Mouse (Mus musculus) limb, embryonic 15.5 days (tissue): Measurements from ENCODE around the gene Atp5f1. TPM values are rescaled to one million over a fixed set of nuclear protein-coding genes. Genes with fewer than 3 reads are reported as not detected.

Experiments used
- ATAC-seq: fragments of 200-750 bp; cut with Nextera tagmentation; 2 replicates; pipeline ENCODE4 v1.8.0; 2017; ENCODE audit warnings: low read depth, moderate TSS enrichment; ENCODE audit not compliant: insufficient number of reproducible peaks, low FRiP score, low TSS enrichment
- H3K27ac ChIP-seq: fragments of 300-500 bp; sonication (generic); 2 replicates; pipeline ENCODE4 v1.5.1; 2015; ENCODE audit warnings: moderate library complexity, mild to moderate bottlenecking, inconsistent platforms
- H3K27me3 ChIP-seq: fragments of 300-500 bp; sonication (generic); 2 replicates; pipeline ENCODE4 v1.6.1; 2015; ENCODE audit warnings: inconsistent platforms
- H3K36me3 ChIP-seq: fragments of 300-500 bp; sonication (generic); 2 replicates; pipeline ENCODE4 v1.6.1; 2015; ENCODE audit warnings: inconsistent platforms
- H3K4me1 ChIP-seq: fragments of 300-500 bp; sonication (generic); 2 replicates; pipeline ENCODE4 v1.6.1; 2015; ENCODE audit warnings: inconsistent platforms
- H3K4me2 ChIP-seq: fragments of 300-500 bp; sonication (generic); 2 replicates; pipeline ENCODE4 v1.6.1; 2015; ENCODE audit warnings: mild to moderate bottlenecking, inconsistent platforms
- H3K4me3 ChIP-seq: fragments of 300-500 bp; sonication (generic); 2 replicates; pipeline ENCODE4 v1.5.1; 2015; ENCODE audit warnings: mild to moderate bottlenecking, inconsistent platforms
- H3K9ac ChIP-seq: fragments of 300-500 bp; sonication (generic); 2 replicates; pipeline ENCODE4 v1.6.1; 2015; ENCODE audit warnings: inconsistent platforms
- H3K9me3 ChIP-seq: fragments of 300-500 bp; sonication (generic); 2 replicates; pipeline ENCODE4 v1.6.1; 2016; ENCODE audit warnings: inconsistent platforms
- WGBS: fragments of 180-500 bp; shearing (Covaris S2); methylation state at CpG from one replicate; pipeline ENCODE4 v1.1.7; 2015; 5-methylcytosine and 5-hydroxymethylcytosine counted together
- polyA plus RNA-seq: library from polyadenylated mRNA; unstranded; fragments of >200 nt; fragmentation: Nextera tagmentation; extraction: Ambion mirVana; gene quantifications from 2 replicates; pipeline ENCODE4 v1.2.1, GENCODE M21; 2015

Gene Atp5f1
- polyA plus RNA-seq, 1 experiment from 2014 or later, result 391 TPM

- no peak for ATAC-seq
- Histone ChIP-seq H3K36me3 (no peaks in the 10 kb centered on the region), H3K9me3 (no peaks in the 10 kb centered on the region), H3K4me3 (no peak overlapping the region), H3K4me2 (no peak overlapping the region), H3K27me3 (no peaks in the 10 kb centered on the region), H3K4me1 (peaks cover 35% of the 10 kb centered on the region), H3K9ac (no peak overlapping the region), H3K27ac (peak overlapping the region; percentile 54)
- 61% methylated on average over 23 of the region's 23 CpGs for WGBS
These were observed 65.0 kb downstream of the Atp5f1 start for GRCm38 (mm10) chr3:105894601-105895592.

GRCm38 (mm10) chr3:105893941-105894391, 65.9 kb downstream of the Atp5f1 start:
- H3K27ac ChIP-seq, result peak overlapping the region; percentile 54
- no peak overlapping the region for H3K4me2 ChIP-seq
- H3K27me3 ChIP-seq, result no peaks in the 10 kb centered on the region
- no peaks in the 10 kb centered on the region for H3K9me3 ChIP-seq
- WGBS, result 21% methylated on average over 6 of the region's 6 CpGs
- H3K4me3 ChIP-seq, result no peak overlapping the region
- no peak overlapping the region for H3K9ac ChIP-seq
- H3K36me3 ChIP-seq, result no peaks in the 10 kb centered on the region
- H3K4me1 ChIP-seq, result peaks cover 35% of the 10 kb centered on the region
- ATAC-seq, result 0 out of 2 replicates have a peak, but pooled peaks have one; percentile 22

Other genes with a start within 250 kb of the Atp5f1 start
- gene Rap1a, start 158.8 kb downstream of the Atp5f1 start, polyA plus RNA-seq, result 100 and 106 TPM in 2 replicates
- gene Adora3, start 89.2 kb downstream of the Atp5f1 start, polyA plus RNA-seq, result 4.5 and 4.6 TPM in 2 replicates
- gene Tmigd3, start 89.2 kb downstream of the Atp5f1 start, polyA plus RNA-seq, result 0.31 and 0.35 TPM in 2 replicates
- gene I830077J02Rik, start 27.4 kb downstream of the Atp5f1 start, polyA plus RNA-seq, result 0.32 and 0.51 TPM in 2 replicates
- gene Wdr77, start 730 bp downstream of the Atp5f1 start, polyA plus RNA-seq, result 104 and 105 TPM in 2 replicates
- 0.96 and 1.3 TPM in 2 replicates for gene Ovgp1, start 13.6 kb upstream of the Atp5f1 start, polyA plus RNA-seq
- gene Pifo, start 54.5 kb upstream of the Atp5f1 start, polyA plus RNA-seq, result not detected in 2 replicates
- 0.21 and 0.23 TPM in 2 replicates for gene Chil5, start 72.7 kb upstream of the Atp5f1 start, polyA plus RNA-seq
- not detected in 2 replicates for gene Chia1, start 153.1 kb upstream of the Atp5f1 start, polyA plus RNA-seq
- 0.15 and 0.72 TPM in 2 replicates for gene Chil3, start 207.5 kb upstream of the Atp5f1 start, polyA plus RNA-seq